ENCODE assay signal across 8 mouse cellular contexts in genomic region chr4:139330605-139331004, GRCm38 (mm10). TPM values are rescaled to one million over a fixed set of nuclear protein-coding genes. Genes with fewer than 3 reads are reported as not detected.
A peak's percentile ranks its signal among the peaks of the same experiment; 100 is the strongest.
DNase-seq lines count a peak whose midpoint lies in the region; ATAC-seq and TF ChIP-seq lines count a peak whose summit lies in the region.

No protein-coding gene starts in this region.

- 9% methylated on average over 10 of the region's 10 CpGs for WGBS in hindbrain, embryonic 15.5 days
- 11% methylated on average over 10 of the region's 10 CpGs for WGBS in limb, embryonic 15.5 days

- H3K9ac ChIP-seq in hindbrain, embryonic 15.5 days: no peak overlapping the region
- H3K9ac ChIP-seq in limb, embryonic 15.5 days: no peak overlapping the region

- H3K27ac ChIP-seq in gastrocnemius, adult 2 months: no peak overlapping the region
- H3K27ac ChIP-seq in hindbrain, embryonic 15.5 days (replicated peaks): no peak overlapping the region
- H3K27ac ChIP-seq in limb, embryonic 15.5 days: no peak overlapping the region

- H3K4me2 ChIP-seq in hindbrain, embryonic 15.5 days: peak overlapping the region; percentile 34; the same call in 1 of the 2 replicates
- peak overlapping the region; percentile 41 for H3K4me2 ChIP-seq in limb, embryonic 15.5 days

- no peaks in the 10 kb centered on the region for H3K36me3 ChIP-seq in hindbrain, embryonic 15.5 days
- H3K36me3 ChIP-seq in limb, embryonic 15.5 days: no peaks in the 10 kb centered on the region

- peak; percentile 76 for DNase-seq in ovary, adult 18-20 months (ENCODE audit: low spot score)
- no peak for DNase-seq in ovary, postnatal 10 days (ENCODE audit: low spot score)
- DNase-seq in c-Kit-negative CD71-positive TER-119-positive erythroid progenitor cells, embryonic 14.5 days (ENCODE audit: low read depth, low spot score): peak; percentile 90
- DNase-seq in gastrocnemius, adult 2 months: peak; percentile 81
- DNase-seq in monocyte, adult 2 months (ENCODE audit: low read depth in 1 of 2, low spot score in 2 of 2): peak; percentile 42 to 66
- DNase-seq in testis, postnatal 14 days (ENCODE audit: low spot score): peak; percentile 79

- ATAC-seq in hindbrain, embryonic 15.5 days (ENCODE audit: low FRiP score, low read depth): no peak
- 0 out of 2 replicates have a peak, but pooled peaks have one; percentile 61 for ATAC-seq in limb, embryonic 15.5 days (ENCODE audit: insufficient number of reproducible peaks, low FRiP score, low TSS enrichment, low read depth)

- no peaks in the 10 kb centered on the region for H3K9me3 ChIP-seq in hindbrain, embryonic 15.5 days
- H3K9me3 ChIP-seq in limb, embryonic 15.5 days: no peaks in the 10 kb centered on the region

- no peaks in the 10 kb centered on the region for H3K4me1 ChIP-seq in hindbrain, embryonic 15.5 days (replicated peaks)
- no peaks in the 10 kb centered on the region for H3K4me1 ChIP-seq in limb, embryonic 15.5 days

- peak; percentile 68 for TF ChIP-seq CTCF in gastrocnemius, adult 2 months (IDR thresholded peaks at IDR 0.05)

- intact Hi-C loops in gastrocnemius, adult 2 months (cut with DNase I): no loop called here

- H3K4me3 ChIP-seq in gastrocnemius, adult 2 months: peak overlapping the region; percentile 58
- H3K4me3 ChIP-seq in hindbrain, embryonic 15.5 days: no peak overlapping the region
- H3K4me3 ChIP-seq in limb, embryonic 15.5 days: peak overlapping the region; percentile 29

- H3K27me3 ChIP-seq in hindbrain, embryonic 15.5 days: no peaks in the 10 kb centered on the region
- no peaks in the 10 kb centered on the region for H3K27me3 ChIP-seq in limb, embryonic 15.5 days

RNA-seq across cellular contexts. Expression of gene Akr7a5, which starts 20.1 kb away (rescaled TPM):
- 10 to 100 TPM; 31.2 to 34.7 TPM for total RNA-seq in gastrocnemius, adult 2 months (2021)
- 64.8 and 66.2 TPM in 2 replicates for polyA plus RNA-seq in hindbrain, embryonic 15.5 days (2015; fragmentation: Nextera tagmentation; extraction: Ambion mirVana)
- 82.9 and 85.8 TPM in 2 replicates for polyA plus RNA-seq in limb, embryonic 15.5 days (2015; fragmentation: Nextera tagmentation; extraction: Ambion mirVana)

RNA-seq across cellular contexts. Expression of gene Pqlc2, which starts 20.1 kb away (rescaled TPM):
- total RNA-seq in gastrocnemius, adult 2 months (2021): 1 to 10 TPM; 4.9 to 7.2 TPM
- 13.9 and 14.0 TPM in 2 replicates for polyA plus RNA-seq in hindbrain, embryonic 15.5 days (2015; fragmentation: Nextera tagmentation; extraction: Ambion mirVana)
- 16.7 and 18.2 TPM in 2 replicates for polyA plus RNA-seq in limb, embryonic 15.5 days (2015; fragmentation: Nextera tagmentation; extraction: Ambion mirVana)

RNA-seq across cellular contexts. Expression of gene Mrto4, which starts 21.8 kb away (rescaled TPM):
- total RNA-seq in gastrocnemius, adult 2 months (2021): 10 to 100 TPM; 34.9 to 35.7 TPM
- 82.2 and 85.6 TPM in 2 replicates for polyA plus RNA-seq in hindbrain, embryonic 15.5 days (2015; fragmentation: Nextera tagmentation; extraction: Ambion mirVana)
- polyA plus RNA-seq in limb, embryonic 15.5 days (2015; fragmentation: Nextera tagmentation; extraction: Ambion mirVana): 93.3 and 98.9 TPM in 2 replicates

RNA-seq across cellular contexts. Expression of gene Emc1, which starts 21.8 kb away (rescaled TPM):
- 10 to 100 TPM; 29.1 to 32.6 TPM for total RNA-seq in gastrocnemius, adult 2 months (2021)
- 45.0 and 45.9 TPM in 2 replicates for polyA plus RNA-seq in hindbrain, embryonic 15.5 days (2015; fragmentation: Nextera tagmentation; extraction: Ambion mirVana)
- polyA plus RNA-seq in limb, embryonic 15.5 days (2015; fragmentation: Nextera tagmentation; extraction: Ambion mirVana): 24.5 and 24.9 TPM in 2 replicates

RNA-seq across cellular contexts. Expression of gene Ubr4, which starts 21.8 kb away (rescaled TPM):
- total RNA-seq in gastrocnemius, adult 2 months (2021): 100 to 1,000 TPM in 1 of 2 experiments, 10 to 100 TPM in 1; 94.7 to 125 TPM
- 95.6 and 96.8 TPM in 2 replicates for polyA plus RNA-seq in hindbrain, embryonic 15.5 days (2015; fragmentation: Nextera tagmentation; extraction: Ambion mirVana)
- 64.7 and 67.5 TPM in 2 replicates for polyA plus RNA-seq in limb, embryonic 15.5 days (2015; fragmentation: Nextera tagmentation; extraction: Ambion mirVana)
